Mouse (Mus musculus) thymus, adult 2 months (tissue): ENCODE data around the gene B3galt1.

Experiments
- CTCF ChIP-seq: fragments of 200-500 bp; IDR thresholded peaks from 2 replicates; pipeline ENCODE4 v1.5.1; 2012; ENCODE audit warnings: mild to moderate bottlenecking, control low read depth, low read length, moderate library complexity, borderline replicate concordance; ENCODE audit not compliant: control insufficient read depth, poor library complexity, insufficient read depth; ENCODE audit errors: extremely low read depth
- POLR2A ChIP-seq: fragments of 200-500 bp; IDR thresholded peaks from 2 replicates; pipeline ENCODE4 v1.6.1; 2012; ENCODE audit warnings: mild to moderate bottlenecking, low read length, control low read depth, moderate library complexity; ENCODE audit not compliant: control insufficient read depth, poor library complexity, insufficient read depth; ENCODE audit errors: extremely low read depth

DNA sequence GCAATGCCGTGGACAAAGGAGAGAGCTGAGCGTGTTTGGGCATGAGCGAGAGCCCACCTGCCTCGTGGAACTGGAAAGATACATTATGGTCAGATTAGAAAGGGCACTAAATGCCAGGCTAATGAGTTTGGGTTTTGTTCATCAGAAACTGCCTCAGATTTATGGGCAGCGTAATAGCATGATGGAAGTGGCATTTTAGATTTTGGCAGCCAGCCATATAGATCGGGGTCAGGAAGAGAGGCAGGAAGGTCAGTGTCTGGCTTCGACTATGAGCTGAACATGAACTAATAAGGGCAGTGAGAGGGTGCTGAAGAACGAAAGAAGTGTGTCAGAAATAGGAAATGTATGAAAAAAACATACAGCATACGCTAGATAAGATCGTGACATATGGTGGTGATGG is 605.6 kb downstream of the B3galt1 start:
- TF ChIP-seq CTCF: no peak
- no peak for TF ChIP-seq POLR2A
